Mouse (Mus musculus) gastrocnemius, adult 8-10 months (tissue): ENCODE measurements around the gene Setd6. TPM values are rescaled to one million over a fixed set of nuclear protein-coding genes. Genes with fewer than 3 reads are reported as not detected.

ENCODE experiments used
- DNase-seq, 2 experiments: peaks; one replicate each; pipeline ENCODE4 v3.0.0; 2022; ENCODE audit warnings: low spot score in 2 of 2
- microRNA-seq: library from miRNA; unstranded; fragments of <30 nt; microRNA quantifications from one replicate; pipeline ENCODE4 v1.2.0, GENCODE M21; 2022
- total RNA-seq, 4 experiments: library from RNA; stranded (reverse); gene quantifications; 2 replicates each; pipeline ENCODE4 v1.2.4; 2022

Setd6 gene
- total RNA-seq, 4 experiments from 2014 or later = 14.2 to 15.5 (median 14.9) TPM

DNA sequence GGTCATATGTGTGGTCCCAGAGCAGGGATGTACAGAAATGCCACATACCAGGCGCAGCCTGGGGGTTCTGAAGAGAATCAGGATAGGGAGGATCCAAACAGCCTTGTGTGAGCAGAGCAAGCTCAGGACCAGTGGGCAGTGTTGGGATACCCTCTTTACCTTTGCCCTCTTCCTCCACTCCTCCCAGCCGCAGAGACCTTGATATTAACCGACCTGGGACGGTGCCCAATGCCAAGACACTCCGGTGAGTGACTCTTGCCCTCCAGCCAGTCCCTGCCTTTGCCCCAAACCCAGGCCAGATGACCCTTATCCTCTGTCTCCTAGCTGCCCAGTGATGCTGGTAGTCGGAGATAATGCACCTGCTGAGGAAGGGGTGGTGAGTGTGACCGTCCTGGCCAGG, 6.1 kb upstream of the Setd6 start:
- DNase-seq = no peak

DNA sequence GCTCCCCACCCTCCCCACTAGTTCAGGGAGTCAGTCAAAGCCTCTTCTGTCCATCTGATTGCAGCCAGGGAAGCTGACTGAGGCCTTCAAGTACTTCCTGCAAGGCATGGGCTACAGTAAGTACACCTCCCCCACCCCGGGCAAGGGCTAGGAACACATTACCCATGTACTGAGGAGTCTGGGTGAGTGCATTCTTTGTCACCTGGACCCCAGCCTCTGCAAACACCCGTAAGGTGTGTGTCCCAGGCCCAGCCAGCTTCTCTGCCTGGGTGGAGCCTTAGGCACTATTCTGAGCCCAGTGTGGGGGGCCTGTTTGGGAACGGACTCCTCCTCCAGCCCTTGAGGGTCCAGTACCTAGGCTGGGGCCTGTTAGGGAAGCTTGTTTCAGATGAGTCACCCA, 4.7 kb upstream of the Setd6 start:
- no peak for DNase-seq

DNA sequence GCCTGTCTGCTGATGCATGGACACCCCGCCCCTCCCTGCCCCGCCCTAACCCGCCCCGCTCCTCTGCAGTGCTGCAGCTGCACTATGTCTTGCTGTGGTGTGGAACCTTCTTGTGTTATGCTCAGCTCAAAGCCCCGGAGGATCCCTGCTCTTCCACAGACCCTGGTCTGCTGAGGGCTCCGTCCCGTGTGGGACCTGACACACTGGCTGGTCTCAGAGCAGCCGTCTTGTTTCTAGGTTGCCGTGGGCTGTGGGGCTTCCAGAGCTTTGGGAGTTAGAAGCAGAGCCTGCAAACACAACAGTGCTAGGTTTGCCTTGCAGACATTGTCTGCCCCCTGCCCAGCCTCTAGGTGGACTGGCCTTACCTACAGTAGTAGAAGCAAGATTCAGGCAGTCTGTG, 3.3 kb upstream of the Setd6 start:
- DNase-seq = no peak

GRCm38 (mm10) chr8:95713100-95714010, 2.3 kb upstream of the Setd6 start:
- peak; percentile 27 to 50 for DNase-seq

DNA sequence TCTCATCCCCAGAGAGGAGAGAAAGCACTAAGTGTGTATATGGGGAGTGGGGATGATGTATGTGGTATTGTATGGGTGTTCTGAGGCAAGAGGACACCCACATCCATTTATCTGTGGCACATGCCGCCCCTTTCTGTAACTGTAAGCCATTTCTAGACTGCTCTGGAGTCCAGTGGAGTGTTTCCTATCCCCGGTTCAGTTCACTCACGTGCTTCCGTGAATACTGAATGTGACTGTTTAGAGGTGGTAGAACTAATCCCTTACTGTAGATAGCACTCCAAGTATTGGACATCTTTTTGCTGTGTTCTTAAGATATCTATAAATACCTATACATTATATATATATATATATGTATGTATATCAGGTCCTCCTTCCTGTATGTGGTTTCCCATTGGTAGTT, 1.3 kb upstream of the Setd6 start:
- DNase-seq = no peak

- DNase-seq = no peak
Observed at GRCm38 (mm10) chr8:95714837-95715413, 756 bp upstream of the Setd6 start.

DNA sequence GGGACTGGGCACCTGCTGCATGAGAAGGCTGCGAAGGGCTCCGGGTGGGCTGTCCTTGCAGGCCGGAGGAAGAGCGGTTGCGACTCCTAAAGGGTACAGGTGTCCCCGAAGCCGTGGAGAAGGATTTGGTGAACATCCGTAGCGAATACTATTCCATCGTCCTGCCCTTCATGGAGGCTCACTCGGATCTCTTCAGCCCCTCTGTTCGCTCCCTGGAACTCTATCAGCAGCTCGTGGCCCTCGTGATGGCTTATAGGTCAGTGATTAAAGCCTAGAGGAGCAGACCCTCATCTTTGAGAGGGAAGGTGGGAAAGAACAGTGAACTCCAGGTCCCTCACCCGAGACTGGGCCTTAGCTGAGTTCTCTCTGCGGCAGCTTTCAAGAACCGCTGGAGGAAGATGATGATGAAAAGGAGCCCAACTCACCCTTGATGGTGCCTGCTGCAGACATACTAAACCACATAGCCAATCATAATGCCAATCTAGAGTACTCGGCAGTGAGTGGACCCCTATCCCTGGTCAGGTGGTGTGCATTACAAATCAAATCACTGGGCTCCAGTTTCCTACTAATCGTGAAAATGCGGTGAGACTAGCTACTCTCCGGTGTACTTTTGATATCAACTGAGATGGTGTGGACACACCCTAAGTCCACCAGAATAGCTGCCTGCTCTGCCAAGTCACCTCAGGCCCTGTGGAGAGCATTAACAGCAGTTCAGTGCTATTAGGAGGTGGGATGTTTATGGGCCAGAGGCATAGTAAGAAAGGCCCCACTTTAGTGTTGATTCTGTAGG, 1.1 kb downstream of the Setd6 start:
- DNase-seq = no peak

DNA sequence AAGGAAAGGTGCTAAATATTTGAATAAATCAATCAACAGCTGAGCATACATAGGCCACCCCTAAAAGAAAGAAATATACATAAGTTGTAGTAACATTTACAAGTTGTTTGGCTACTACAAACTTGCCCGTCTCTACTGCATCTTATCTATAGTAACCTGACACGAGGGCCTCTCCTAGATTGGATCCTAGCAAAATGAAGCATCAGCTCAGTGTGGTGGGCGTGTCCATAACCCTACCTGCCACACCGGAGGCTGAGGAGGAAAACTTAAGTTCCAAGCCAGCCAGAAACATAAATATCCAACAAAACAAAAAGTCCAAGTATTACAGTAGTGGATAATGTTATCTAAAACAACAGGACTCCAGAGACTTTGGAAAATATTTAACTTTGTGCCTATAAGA, 11.9 kb downstream of the Setd6 start:
- DNase-seq = no peak

GRCm38 (mm10) chr8:95738596-95738995, 22.9 kb downstream of the Setd6 start:
- no peak for DNase-seq

- DNase-seq = no peak
Observed at GRCm38 (mm10) chr8:95741732-95742131, 26.1 kb downstream of the Setd6 start.

- DNase-seq = no peak
Observed at GRCm38 (mm10) chr8:95748028-95748427, 32.3 kb downstream of the Setd6 start.

DNA sequence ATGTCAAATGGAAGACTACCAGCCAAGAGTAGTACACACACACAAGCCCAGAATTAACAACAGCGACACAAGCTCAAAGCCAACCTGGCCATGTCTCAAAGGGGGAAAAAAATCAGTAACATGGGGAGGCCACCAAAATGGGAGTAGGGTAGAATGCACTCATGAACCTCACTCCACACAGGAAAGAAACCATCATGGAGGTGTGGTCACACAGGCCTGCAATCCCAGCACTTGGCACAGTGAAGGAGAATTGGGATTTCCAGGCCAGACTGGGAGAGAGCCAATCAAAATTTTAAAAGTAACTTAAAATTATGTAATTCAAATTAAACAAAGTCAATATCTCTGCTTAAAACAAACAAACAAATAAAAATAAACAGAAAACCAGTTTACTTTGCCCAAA, 36.2 kb downstream of the Setd6 start:
- DNase-seq = no peak

DNA sequence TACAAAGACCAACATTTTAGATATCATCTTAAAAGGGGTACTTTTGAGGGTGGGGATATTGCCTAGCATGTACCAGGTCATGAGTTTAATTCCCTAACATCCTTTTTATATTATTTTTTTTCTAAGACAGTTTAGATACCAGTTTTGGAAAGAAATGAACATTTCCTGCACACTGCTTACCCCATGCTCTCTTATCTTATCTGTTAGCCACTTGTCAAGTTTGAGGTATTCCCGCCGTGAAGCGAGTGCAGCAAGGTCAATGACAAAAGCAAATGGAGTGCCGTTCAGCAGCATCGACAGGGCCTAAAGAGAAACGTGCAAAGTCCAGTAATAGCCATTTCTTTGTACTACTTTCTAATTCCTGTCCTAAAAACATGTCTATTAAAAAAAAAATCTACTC, 44.6 kb downstream of the Setd6 start:
- no peak for DNase-seq

GRCm38 (mm10) chr8:95764133-95764532, 48.5 kb downstream of the Setd6 start:
- no peak for DNase-seq

Small RNA genes lying within 50 kb of the gene (microRNA-seq; reads per million reads assigned to microRNA genes)
- not detected for gene Mir7073

Other genes starting within 250 kb of the Setd6 start
- gene Csnk2a2, start 225.8 kb upstream of the Setd6 start, total RNA-seq = 10 to 100 TPM; 19.8 to 24.9 (median 22.2) TPM
- gene Ccdc113, start 181.8 kb upstream of the Setd6 start, total RNA-seq = not detected
- gene Prss54, start 139.5 kb upstream of the Setd6 start, total RNA-seq = not detected
- gene Gins3, start 82.4 kb upstream of the Setd6 start, total RNA-seq = under 1 TPM; 0.25 to 0.67 (median 0.47) TPM
- gene Ndrg4, start 38.9 kb upstream of the Setd6 start, total RNA-seq = 1 to 10 TPM; 3.6 to 4.0 (median 3.9) TPM
- gene Cnot1, start 91.6 kb downstream of the Setd6 start, total RNA-seq = 10 to 100 TPM; 59.0 to 80.5 (median 64.4) TPM
- 10 to 100 TPM; 46.8 to 88.6 (median 67.0) TPM for gene Sap18b, start 109.5 kb downstream of the Setd6 start, total RNA-seq
- 1 to 10 TPM; 5.2 to 6.8 (median 5.6) TPM for gene Slc38a7, start 137.7 kb downstream of the Setd6 start, total RNA-seq
- gene Got2, start 172.7 kb downstream of the Setd6 start, total RNA-seq = 100 to 1,000 TPM; 320 to 408 (median 353) TPM